ENCODE assay signal across 14 mouse cellular contexts in genomic region chr9:40438731-40439526, GRCm38 (mm10).
DNase-seq lines count a peak whose midpoint lies in the region; ATAC-seq and TF ChIP-seq lines count a peak whose summit lies in the region.
"Had no signal": no experiment of that assay in that cellular context is flagged by ENCODE, and none has a peak within 500 bp of the region (broad histone marks: within the 10 kb centered on the region; RNA-seq: fewer than 3 reads in every experiment).

No protein-coding gene starts in this region.

- WGBS in midbrain, embryonic 10.5 days: 67% methylated on average over 12 of the region's 12 CpGs
- WGBS in midbrain, embryonic 11.5 days: 58% methylated on average over 12 of the region's 12 CpGs
- 40% methylated on average over 12 of the region's 12 CpGs for WGBS in embryonic facial prominence, embryonic 14.5 days
- 40% methylated on average over 12 of the region's 12 CpGs for WGBS in hindbrain, postnatal 0 days

- ATAC-seq in midbrain, embryonic 11.5 days (ENCODE audit: low FRiP score): no peak
- ATAC-seq in embryonic facial prominence, embryonic 14.5 days (ENCODE audit: low read depth): peak; percentile 41; the same call in 1 of the 2 replicates
- peak; percentile 64 for ATAC-seq in hindbrain, postnatal 0 days
- ATAC-seq: activated CD4-positive, CD25-positive, alpha-beta regulatory T cell, adult 4 months; liver, embryonic 12.5 days had no signal

- H3K4me3 ChIP-seq in midbrain, embryonic 10.5 days: no peak overlapping the region
- H3K4me3 ChIP-seq in midbrain, embryonic 11.5 days (ENCODE audit: low read depth, low read length): no peak overlapping the region
- H3K4me3 ChIP-seq in embryonic facial prominence, embryonic 14.5 days (ENCODE audit: low read depth, low read length): no peak overlapping the region
- no peak overlapping the region for H3K4me3 ChIP-seq in hindbrain, postnatal 0 days (ENCODE audit: low read length)
- H3K4me3 ChIP-seq: liver, embryonic 12.5 days had no signal

- no peak overlapping the region for H3K4me2 ChIP-seq in midbrain, embryonic 11.5 days
- no peak overlapping the region for H3K4me2 ChIP-seq in embryonic facial prominence, embryonic 14.5 days (ENCODE audit: low read depth, low read length)
- no peak overlapping the region for H3K4me2 ChIP-seq in hindbrain, postnatal 0 days (ENCODE audit: low read depth, low read length)
- H3K4me2 ChIP-seq: liver, embryonic 12.5 days had no signal

- peak; percentile 29; the same call in 1 of the 2 replicates for TF ChIP-seq CTCF in hindbrain, postnatal 0 days (IDR thresholded peaks at IDR 0.05; ENCODE audit: low read depth)

- H3K9ac ChIP-seq in midbrain, embryonic 11.5 days (ENCODE audit: low read length): no peak overlapping the region
- H3K9ac ChIP-seq in embryonic facial prominence, embryonic 14.5 days (ENCODE audit: low read depth, low read length): no peak overlapping the region
- no peak overlapping the region for H3K9ac ChIP-seq in hindbrain, postnatal 0 days (replicated peaks; ENCODE audit: low read length)
- H3K9ac ChIP-seq: liver, embryonic 12.5 days had no signal

- H3K36me3 ChIP-seq in midbrain, embryonic 10.5 days: no peaks in the 10 kb centered on the region
- H3K36me3 ChIP-seq in midbrain, embryonic 11.5 days (ENCODE audit: control insufficient read depth, insufficient read depth, low read length): no peaks in the 10 kb centered on the region
- H3K36me3 ChIP-seq in embryonic facial prominence, embryonic 14.5 days (ENCODE audit: control insufficient read depth, insufficient read depth, low read length): no peaks in the 10 kb centered on the region
- H3K36me3 ChIP-seq in hindbrain, postnatal 0 days (ENCODE audit: insufficient read depth, low read length): no peaks in the 10 kb centered on the region
- H3K36me3 ChIP-seq: liver, embryonic 12.5 days had no signal

- peaks cover 27% of the 10 kb centered on the region for H3K4me1 ChIP-seq in midbrain, embryonic 10.5 days
- no peaks in the 10 kb centered on the region for H3K4me1 ChIP-seq in midbrain, embryonic 11.5 days (ENCODE audit: control insufficient read depth, insufficient read depth, low read length)
- H3K4me1 ChIP-seq in embryonic facial prominence, embryonic 14.5 days (ENCODE audit: control insufficient read depth, insufficient read depth, low read length): peaks cover 7% of the 10 kb centered on the region; the same call in 1 of the 2 replicates
- H3K4me1 ChIP-seq in hindbrain, postnatal 0 days (ENCODE audit: insufficient read depth, low read length): peaks cover 10% of the 10 kb centered on the region; the same call in 1 of the 2 replicates
- H3K4me1 ChIP-seq: liver, embryonic 12.5 days had no signal

- no peaks in the 10 kb centered on the region for H3K9me3 ChIP-seq in midbrain, embryonic 10.5 days (replicated peaks)
- no peaks in the 10 kb centered on the region for H3K9me3 ChIP-seq in midbrain, embryonic 11.5 days (ENCODE audit: control insufficient read depth, low read length)
- H3K9me3 ChIP-seq in embryonic facial prominence, embryonic 14.5 days (ENCODE audit: control insufficient read depth, low read length): no peaks in the 10 kb centered on the region
- H3K9me3 ChIP-seq in hindbrain, postnatal 0 days (ENCODE audit: low read length): no peaks in the 10 kb centered on the region
- H3K9me3 ChIP-seq: liver, embryonic 12.5 days had no signal

- DNase-seq in midbrain, embryonic 10.5 days (ENCODE audit: low spot score): no peak
- DNase-seq in midbrain, embryonic 11.5 days (ENCODE audit: low spot score, missing footprints): no peak
- DNase-seq in embryonic facial prominence, embryonic 14.5 days (ENCODE audit: low spot score): no peak
- DNase-seq in hindbrain, postnatal 0 days (ENCODE audit: low spot score): peak; percentile 69
- peak; percentile 42 for DNase-seq in retina, embryonic 14.5 days (ENCODE audit: low spot score)
- DNase-seq in right cerebral cortex, postnatal 36 days (ENCODE audit: low spot score in 2 of 2): no peak
- no peak for DNase-seq in frontal cortex, postnatal 36 days (ENCODE audit: low spot score in 2 of 2)
- no peak for DNase-seq in adrenal gland, adult 18-20 months (ENCODE audit: low spot score in 2 of 2)
- DNase-seq: gastrocnemius, postnatal 25 days; kidney, postnatal 36 days; lung, postnatal 14 days; right cerebral cortex, postnatal 25 days had no signal

- 0 out of 2 replicates have a peak overlapping the region, but pooled peaks have one; percentile 17 for H3K27ac ChIP-seq in midbrain, embryonic 10.5 days (replicated peaks)
- H3K27ac ChIP-seq in midbrain, embryonic 11.5 days (ENCODE audit: low read depth, low read length): no peak overlapping the region
- H3K27ac ChIP-seq in embryonic facial prominence, embryonic 14.5 days (replicated peaks; ENCODE audit: low read depth, low read length): no peak overlapping the region; the same call in none of the 2 replicates
- H3K27ac ChIP-seq in hindbrain, postnatal 0 days: peak overlapping the region; percentile 38; the same call in 1 of the 2 replicates
- H3K27ac ChIP-seq: liver, embryonic 12.5 days had no signal

- no peaks in the 10 kb centered on the region for H3K27me3 ChIP-seq in midbrain, embryonic 10.5 days (ENCODE audit: low read depth, poor library complexity, severe bottlenecking)
- H3K27me3 ChIP-seq in midbrain, embryonic 11.5 days (ENCODE audit: control insufficient read depth, insufficient read depth, low read length): no peaks in the 10 kb centered on the region
- no peaks in the 10 kb centered on the region for H3K27me3 ChIP-seq in embryonic facial prominence, embryonic 14.5 days (replicated peaks; ENCODE audit: control insufficient read depth, insufficient read depth, low read length)
- H3K27me3 ChIP-seq in hindbrain, postnatal 0 days (ENCODE audit: insufficient read depth, low read length): no peaks in the 10 kb centered on the region
- H3K27me3 ChIP-seq: liver, embryonic 12.5 days had no signal

Comparison
In these comparisons a context has a peak if more than half of its experiments do, and no peak if none do; other contexts are left out.
1. H3K27ac ChIP-seq: peak in midbrain, embryonic 10.5 days (single experiment) and hindbrain, postnatal 0 days (single experiment); none in midbrain, embryonic 11.5 days (single experiment) and embryonic facial prominence, embryonic 14.5 days (single experiment).
2. DNase-seq: peak in hindbrain, postnatal 0 days (single experiment) and retina, embryonic 14.5 days (single experiment); none in midbrain, embryonic 10.5 days (single experiment), midbrain, embryonic 11.5 days (single experiment), embryonic facial prominence, embryonic 14.5 days (single experiment), right cerebral cortex, postnatal 36 days (0 of 2), frontal cortex, postnatal 36 days (0 of 2) and adrenal gland, adult 18-20 months (0 of 2).